Mouse (Mus musculus) embryonic stem cell, embryonic (primary cell): Measurements from ENCODE around the gene Mtr.

ENCODE experiments used
- CTCF ChIA-PET, 4 experiments: fragments of 300-600 bp in 2 of 4; fragments of 350-600 bp in 2 of 4; sonication (Branson Sonifier 250); formaldehyde crosslinking; loops; one replicate each; lab custom pipeline; 2022; ENCODE audit warnings: inconsistent platforms in 2 of 4; lab: Charles Lee
- POLR2A ChIA-PET, 4 experiments: fragments of 300-600 bp in 2 of 4; fragments of 350-600 bp in 2 of 4; sonication (Branson Sonifier 250); formaldehyde crosslinking; loops; one replicate each; lab custom pipeline; 2022; ENCODE audit warnings: antibody characterized with exemption in 4 of 4, inconsistent platforms in 1 of 4; lab: Charles Lee

Mtr gene

DNA sequence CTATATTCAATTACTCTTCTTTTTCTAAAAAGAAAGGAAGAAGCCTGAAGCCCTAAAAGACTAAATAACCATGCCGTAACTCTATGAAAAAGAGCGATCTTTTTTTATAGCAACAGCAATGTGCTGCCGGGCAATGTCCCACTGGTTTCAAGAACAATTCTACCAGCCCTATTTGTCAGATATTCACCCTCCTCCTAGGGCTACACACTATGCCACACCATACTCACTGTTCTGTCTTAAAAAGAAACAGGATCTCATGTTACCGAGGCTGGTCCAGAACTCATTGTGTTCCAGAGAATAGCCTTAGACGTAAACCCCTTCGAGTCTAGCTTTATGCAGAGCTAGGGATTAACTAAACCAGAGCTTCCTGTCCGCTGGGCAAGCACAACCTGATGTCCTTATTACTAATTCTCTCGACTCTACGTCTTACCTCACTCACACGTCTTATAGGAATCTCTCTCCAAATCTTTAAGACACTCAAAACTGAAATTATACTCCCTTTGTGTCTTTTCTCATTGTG, 982 bp downstream of the Mtr start:
- CTCF ChIA-PET: interaction anchor here in 3 of 4 experiments (1.0 to 3.3 kb wide), 3 partner anchors 16 to 138 kb away, joined by 3 to 17 read pairs (median 5); partner anchors contain the start of gene Heatr1 (in 1 of the 3)
- POLR2A ChIA-PET: interaction anchor here in 3 of 4 experiments (0.5 to 3.5 kb wide), 18 partner anchors 9 to 392 kb away, joined by 3 to 37 read pairs (median 5); partner anchors contain the start of gene Heatr1 (in 1 of the 3)

DNA sequence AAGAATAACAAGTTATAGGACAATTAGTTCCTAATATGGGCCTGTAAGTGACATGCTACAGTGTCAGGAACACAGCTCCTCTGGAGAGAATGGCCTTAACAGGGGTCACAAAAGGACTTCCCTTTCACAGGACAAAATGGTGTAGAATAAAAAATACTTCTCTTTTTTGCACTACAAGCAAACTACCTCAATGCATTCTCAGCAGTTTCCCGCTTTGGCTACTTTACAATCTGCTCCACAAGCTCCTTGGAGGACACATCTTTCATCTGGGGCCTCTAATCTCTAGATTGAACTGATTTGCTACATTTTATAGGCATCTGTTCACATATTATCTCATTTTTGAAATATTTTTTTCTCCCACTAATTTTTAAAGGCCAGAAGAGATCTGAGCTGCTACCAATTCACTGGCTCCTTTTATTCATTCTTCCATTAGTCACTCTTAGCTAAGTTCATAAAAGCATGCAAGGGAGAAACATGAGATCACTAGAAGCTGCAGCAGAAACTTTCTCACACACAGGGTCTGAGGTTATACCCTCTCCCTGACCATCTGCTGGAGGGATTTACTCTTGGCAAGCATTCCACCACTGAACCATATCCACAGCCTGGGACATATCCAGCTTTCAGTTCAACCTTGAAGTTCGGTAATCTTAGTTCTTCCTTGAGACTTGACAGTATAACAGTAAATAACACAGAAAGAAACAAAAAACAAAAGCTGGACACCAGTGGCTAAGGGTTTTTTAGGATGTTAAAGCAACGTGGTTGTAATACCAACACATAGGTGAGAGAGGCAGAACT, 1.8 kb downstream of the Mtr start:
- ChIA-PET CTCF (interaction anchor here in 2 of 4 experiments (1.0 to 3.3 kb wide), 2 partner anchors 17 kb away, joined by 3 to 17 read pairs; no protein-coding TSS in a partner anchor), POLR2A (interaction anchor here in 3 of 4 experiments (0.7 to 3.5 kb wide), 12 partner anchors 8 to 139 kb away, joined by 3 to 25 read pairs (median 4); partner anchors contain the start of gene Heatr1 (in 1 of the 3))

DNA sequence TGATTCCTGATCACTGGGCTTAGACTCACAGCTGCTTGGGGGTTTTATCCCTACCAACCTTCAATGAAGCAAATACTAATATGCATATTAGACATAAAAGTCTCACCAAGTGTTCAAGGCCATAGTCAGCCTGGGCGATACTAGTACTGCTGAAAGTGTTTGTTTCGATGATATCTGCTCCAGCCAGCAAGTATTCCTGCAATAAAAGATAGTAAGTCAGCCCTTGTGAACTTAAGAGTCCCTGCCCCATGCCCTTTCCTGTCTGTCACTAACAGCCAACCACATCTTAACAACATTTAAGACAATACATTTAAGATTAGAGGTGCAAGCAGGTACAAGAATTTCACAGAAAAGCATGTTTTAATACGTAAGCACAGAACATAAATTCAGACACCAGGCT, 7.4 kb downstream of the Mtr start:
- ChIA-PET POLR2A (no interaction called here), CTCF (no interaction called here)

DNA sequence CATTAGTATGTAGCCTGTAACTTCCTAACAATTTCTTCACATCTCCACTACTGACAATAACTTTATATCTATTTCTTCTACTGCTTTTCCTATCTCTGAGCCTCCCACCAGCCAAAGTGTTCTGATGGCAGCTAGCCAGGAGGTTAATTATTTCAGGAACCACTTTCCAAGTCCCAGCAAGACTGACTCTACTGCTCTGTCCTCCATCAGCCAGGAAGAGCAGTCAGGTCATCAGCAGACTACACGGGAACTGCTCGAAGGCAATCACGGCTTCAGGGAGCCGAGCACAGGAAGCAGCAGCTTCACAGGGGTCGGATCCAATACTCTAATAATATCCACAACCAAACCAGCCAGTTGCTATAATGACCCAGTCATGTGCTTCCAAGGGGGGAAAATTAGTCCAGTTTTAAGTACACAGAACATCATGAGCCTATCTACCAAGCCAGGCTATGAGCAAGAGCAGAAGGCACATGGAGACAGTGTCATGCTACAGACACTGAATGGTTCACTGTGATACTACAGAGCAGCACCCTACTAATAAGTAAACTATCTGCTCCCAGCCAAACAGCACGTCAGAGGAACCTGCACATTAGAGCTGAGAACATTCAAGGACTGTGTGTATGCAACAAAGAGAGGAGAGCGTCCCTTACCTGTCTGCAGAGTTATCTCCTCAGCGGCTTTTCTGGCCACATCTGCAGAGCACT, 8.6 kb downstream of the Mtr start:
- POLR2A ChIA-PET: no interaction called here
- CTCF ChIA-PET: interaction anchor here in 1 of 4 experiments (0.6 kb wide), 1 partner anchor 488 kb away, joined by 7 read pairs; no protein-coding TSS in a partner anchor

DNA sequence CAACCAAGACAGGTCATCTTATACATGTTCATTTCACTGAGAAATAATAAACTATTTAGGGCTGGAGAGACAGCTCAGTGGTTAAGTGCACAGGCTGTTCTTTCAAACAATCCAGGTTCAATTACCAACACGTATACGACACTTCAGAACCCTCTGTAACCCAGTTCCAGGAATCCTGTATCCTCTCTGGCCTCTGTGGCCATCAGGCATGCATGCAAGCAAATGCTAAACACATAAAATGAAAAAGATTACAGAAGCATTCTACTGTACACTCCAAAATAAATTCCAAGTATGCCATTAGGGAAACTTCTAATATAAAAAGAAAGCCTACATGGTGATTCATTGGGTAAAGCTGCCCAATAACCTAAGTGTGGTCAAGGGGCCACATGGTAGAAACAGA, 12.0 kb downstream of the Mtr start:
- ChIA-PET CTCF (interaction anchor here in 1 of 4 experiments (1.0 kb wide), 1 partner anchor 17 kb away, joined by 10 read pairs; no protein-coding TSS in a partner anchor), POLR2A (interaction anchor here in 3 of 4 experiments (0.5 to 4.3 kb wide), 3 partner anchors 11 to 326 kb away, joined by 3 to 25 read pairs (median 3); partner anchors contain the start of gene Mtr (in 1 of the 3))

DNA sequence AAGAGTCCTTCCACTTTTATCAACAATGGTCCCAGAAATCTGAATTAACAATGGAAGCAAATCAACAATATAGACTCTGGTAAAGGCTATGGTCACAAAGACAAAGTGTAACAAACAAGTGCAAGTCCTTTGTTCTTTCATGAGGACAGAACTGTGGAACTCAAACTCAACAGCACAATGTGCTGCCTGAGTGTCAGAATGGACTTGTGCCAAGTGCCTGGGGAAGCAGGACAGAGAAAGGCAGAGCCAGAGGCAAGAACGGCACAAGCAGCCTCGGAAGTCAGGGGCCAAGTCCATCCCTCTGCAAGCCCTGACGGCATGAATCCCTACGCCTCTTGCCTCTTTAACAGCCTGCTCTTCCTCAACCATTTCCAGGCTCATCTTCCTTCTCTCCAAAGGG, 13.9 kb downstream of the Mtr start:
- POLR2A ChIA-PET: interaction anchor here in 2 of 4 experiments (1.0 to 4.3 kb wide), 2 partner anchors 13 to 14 kb away, joined by 3 to 25 read pairs; partner anchors contain the start of gene Mtr (in 2 of the 2)
- CTCF ChIA-PET: no interaction called here

DNA sequence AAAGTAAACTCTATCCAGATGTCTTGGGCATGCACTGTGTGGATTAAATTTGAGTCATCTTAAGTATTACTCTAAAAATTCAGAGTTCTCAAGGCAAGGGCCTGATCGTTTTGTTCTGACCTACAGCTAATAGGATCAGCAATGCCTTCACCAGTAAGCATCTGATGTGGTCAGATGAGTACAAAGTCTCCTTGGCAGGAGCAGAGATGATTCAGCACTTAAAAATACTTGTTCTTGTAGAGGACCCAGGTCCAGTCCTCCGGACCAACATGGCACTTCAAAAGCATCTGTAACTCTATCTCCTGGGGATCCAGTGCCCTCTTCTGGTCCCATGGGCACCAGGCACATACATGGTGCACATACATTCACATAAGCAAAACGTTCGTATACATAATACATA, 25.8 kb downstream of the Mtr start:
- ChIA-PET POLR2A (interaction anchor here in 1 of 4 experiments (1.1 kb wide), 1 partner anchor 162 kb away, joined by 3 read pairs; the partner anchor contains the start of gene Heatr1), CTCF (no interaction called here)

DNA sequence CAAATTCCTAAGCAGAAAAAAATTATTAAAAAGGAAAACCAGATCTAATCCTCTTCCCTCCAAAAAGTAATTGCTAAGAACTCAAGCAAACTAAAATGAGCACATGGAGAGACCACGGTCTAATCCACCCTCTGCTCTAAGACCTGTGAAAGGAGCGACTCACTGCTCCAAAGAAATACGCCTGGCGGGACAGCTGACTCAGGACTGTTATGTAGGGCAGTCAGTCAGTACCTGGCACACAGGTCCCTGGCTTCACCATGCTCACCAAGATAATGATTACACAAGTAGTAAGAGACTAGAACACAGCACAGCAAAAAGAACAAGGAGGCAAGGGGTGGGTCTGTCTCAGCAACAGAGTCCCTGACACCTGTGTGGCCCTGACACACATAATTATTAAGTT, 29.7 kb downstream of the Mtr start:
- CTCF ChIA-PET: no interaction called here
- POLR2A ChIA-PET: interaction anchor here in 2 of 4 experiments (1.4 to 2.0 kb wide), 3 partner anchors 29 to 167 kb away, joined by 4 to 9 read pairs (median 4); partner anchors contain the start of gene Mtr (in 1 of the 2)

DNA sequence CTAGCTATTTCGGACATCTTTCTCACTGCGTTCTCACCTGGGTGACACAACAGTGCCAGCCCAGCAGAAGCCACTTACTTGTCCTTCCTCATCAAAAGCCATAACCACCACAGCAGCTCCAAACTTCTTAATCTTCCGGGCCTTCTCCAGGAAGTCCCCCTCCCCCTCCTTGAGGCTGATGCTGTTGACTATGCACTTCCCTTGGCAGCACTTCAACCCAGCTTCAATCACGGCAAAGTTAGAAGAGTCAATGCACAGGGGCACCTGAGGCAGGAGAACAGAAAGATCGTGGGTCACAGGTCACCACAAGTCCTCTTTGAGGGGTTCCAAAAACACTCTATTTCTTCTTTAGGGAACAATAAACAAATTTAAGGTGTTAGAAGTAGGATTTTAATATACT, 30.3 kb downstream of the Mtr start:
- ChIA-PET POLR2A (interaction anchor here in 3 of 4 experiments (0.9 to 3.5 kb wide), 7 partner anchors 8 to 168 kb away, joined by 3 to 10 read pairs (median 4); partner anchors contain the start of genes Mtr (in 2 of the 3) and Heatr1 (in 1 of the 3)), CTCF (no interaction called here)

DNA sequence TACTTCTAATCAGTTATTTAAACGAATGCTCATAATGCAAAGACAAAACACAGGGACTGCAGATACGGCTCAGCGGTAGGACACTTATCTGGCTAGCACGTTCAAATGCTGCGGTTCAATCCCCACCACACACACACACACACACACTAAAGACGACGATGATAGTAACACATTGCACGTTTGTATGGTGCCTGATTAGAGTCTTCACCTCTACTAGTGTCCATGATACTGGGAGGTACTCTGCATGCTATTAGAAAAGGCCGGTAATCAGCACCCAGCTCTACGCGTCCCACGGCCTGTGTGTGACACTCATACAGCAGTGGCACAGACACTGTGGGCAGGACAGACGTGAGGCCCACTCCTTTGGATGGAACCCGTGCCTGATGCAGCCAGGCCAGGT, 39.3 kb downstream of the Mtr start:
- CTCF ChIA-PET: interaction anchor here in 1 of 4 experiments (0.6 kb wide), 1 partner anchor 22 kb away, joined by 3 read pairs; no protein-coding TSS in a partner anchor

DNA sequence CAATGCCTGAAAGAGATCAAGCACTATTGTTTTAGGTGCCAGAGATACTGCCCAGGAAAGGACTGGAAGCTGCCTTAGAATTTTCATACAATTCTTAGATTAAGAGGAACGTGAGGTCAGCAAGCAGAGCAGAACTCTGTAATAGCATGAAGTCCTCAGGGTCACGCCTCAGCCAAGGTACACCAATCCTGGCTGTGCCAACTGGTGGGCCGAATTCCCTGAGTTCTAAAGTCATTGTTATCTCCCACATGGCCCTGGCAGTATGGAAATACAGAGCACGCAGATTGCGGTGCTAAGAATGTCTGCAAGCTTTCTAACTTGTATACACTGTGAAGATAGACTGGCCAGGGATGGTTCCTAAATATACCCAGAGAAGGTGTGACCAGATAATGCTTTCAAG, 43.0 kb downstream of the Mtr start:
- ChIA-PET POLR2A (interaction anchor here in 1 of 4 experiments (0.5 to 1.0 kb wide), 2 partner anchors 32 to 208 kb away, joined by 3 to 4 read pairs; no protein-coding TSS in a partner anchor), CTCF (interaction anchor here in 1 of 4 experiments (0.7 kb wide), 1 partner anchor 185 kb away, joined by 3 read pairs; no protein-coding TSS in a partner anchor)

More for the DNA sequence above, 39.3 kb downstream of the Mtr start:
- POLR2A ChIA-PET: no interaction called here

DNA sequence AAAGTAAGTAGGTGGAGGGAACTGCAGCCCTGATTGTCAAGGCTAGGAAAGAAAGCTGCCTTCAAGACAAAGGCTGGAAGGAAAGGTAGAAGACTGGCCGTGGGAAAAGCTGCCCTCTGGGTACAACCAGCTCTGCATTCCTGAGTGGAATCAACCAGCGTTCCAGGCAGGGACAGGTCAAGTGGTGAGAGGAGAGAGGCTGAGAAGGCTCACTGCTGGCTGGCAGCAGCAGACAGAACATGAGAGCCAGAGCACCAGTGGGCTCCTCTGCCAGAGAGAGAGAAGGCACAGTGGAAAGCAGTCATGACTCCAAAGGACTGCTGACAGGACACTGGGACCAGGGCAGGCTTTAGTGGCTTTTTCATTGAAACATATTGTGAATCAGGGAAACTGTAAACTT, 46.9 kb downstream of the Mtr start:
- POLR2A ChIA-PET: interaction anchor here in 1 of 4 experiments (1.0 to 3.1 kb wide), 3 partner anchors 10 to 17 kb away, joined by 3 to 12 read pairs (median 4); no protein-coding TSS in a partner anchor

DNA sequence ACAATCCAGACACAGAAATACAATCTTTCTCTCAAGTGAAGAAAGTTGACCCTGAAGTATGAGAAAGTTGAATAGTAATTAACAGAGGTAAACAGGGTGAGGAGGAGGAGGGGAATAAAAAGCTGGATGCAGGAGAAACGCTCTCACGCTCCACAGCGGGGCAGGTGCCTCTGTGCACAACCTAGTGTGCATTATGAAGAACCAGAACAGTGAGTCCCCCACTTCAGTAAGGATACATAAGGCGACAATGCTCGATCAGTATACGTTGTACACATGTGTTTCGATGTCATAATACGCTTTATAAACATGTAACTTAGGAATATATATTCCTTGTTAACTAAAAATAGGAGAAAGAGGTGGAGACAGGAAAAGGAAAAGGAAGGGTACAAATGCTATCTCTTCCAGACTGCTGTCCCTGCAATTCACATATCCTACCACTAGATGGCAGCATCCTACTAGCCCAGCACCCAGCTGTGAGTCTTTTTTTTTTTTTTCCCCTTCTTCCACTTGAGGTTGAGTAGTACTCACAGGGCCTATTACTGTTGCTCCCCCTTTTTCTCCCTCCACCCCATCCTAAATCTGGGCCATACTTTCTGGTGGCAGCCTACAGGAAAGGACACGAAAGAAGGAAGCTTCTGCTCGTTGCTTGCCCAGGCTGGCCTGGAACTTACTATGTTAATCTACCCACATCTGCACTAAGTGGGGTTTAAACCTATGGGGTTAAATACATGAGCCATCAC, 47.7 kb downstream of the Mtr start:
- CTCF ChIA-PET: interaction anchor here (0.6 to 1.7 kb wide), 19 partner anchors 10 to 1448 kb away, joined by 3 to 7 read pairs (median 4); partner anchors contain the start of gene Mtr (in 1 of the 4)

More for the DNA sequence above, 46.9 kb downstream of the Mtr start:
- CTCF ChIA-PET: interaction anchor here in 3 of 4 experiments (0.6 to 1.7 kb wide), 10 partner anchors 11 to 172 kb away, joined by 3 to 7 read pairs (median 4); no protein-coding TSS in a partner anchor

DNA sequence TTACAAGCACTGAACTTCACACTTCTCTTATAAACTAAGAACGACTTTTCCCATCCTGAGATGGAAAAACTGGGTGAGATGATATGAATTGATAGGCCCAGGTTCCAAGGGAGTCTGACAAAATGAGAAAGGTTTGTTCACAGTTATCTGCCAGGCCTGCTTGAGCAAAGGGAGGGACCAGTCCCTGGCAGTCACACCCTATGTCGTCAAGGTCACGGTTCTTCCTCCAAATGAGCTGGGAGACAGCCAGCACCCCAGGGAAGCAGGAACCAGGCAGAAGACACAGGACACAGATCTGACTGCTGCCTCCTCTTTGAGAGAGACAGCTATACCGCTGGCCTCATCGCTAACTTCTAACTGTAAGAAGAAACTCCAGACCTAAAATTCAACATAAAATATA, 57.5 kb downstream of the Mtr start:
- CTCF ChIA-PET: interaction anchor here in 3 of 4 experiments (0.5 to 1.6 kb wide), 4 partner anchors 10 to 264 kb away, joined by 4 to 8 read pairs (median 5); partner anchors contain the start of gene Lgals8 (in 1 of the 3)
- POLR2A ChIA-PET: interaction anchor here in 3 of 4 experiments (0.5 to 2.2 kb wide), 5 partner anchors 9 to 152 kb away, joined by 3 to 12 read pairs (median 3); no protein-coding TSS in a partner anchor

More for the DNA sequence above, 47.7 kb downstream of the Mtr start:
- POLR2A ChIA-PET: interaction anchor here in 1 of 4 experiments (0.7 to 3.1 kb wide), 5 partner anchors 10 to 245 kb away, joined by 3 to 12 read pairs (median 4); no protein-coding TSS in a partner anchor

DNA sequence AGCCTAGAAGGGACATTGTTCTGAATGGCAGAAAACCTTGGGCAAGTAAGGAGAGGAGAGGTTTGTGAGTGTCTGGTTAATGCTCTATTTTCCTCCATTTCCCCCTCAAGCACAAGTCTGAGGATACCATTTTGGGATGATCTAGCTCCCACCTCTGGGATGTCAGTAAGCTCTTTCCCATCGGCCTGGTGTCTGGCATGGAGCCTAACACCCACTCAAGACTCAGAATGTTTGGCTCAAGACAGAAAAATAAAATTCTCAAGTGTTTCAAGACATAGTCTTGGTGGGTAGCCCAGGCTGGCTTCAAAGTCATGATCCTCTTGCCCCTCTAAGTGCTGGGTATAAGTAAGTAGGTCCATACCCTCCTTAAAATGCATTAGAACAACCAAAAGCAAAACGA, 59.4 kb downstream of the Mtr start:
- ChIA-PET CTCF (interaction anchor here in 2 of 4 experiments (1.2 to 1.3 kb wide), 2 partner anchors 12 kb away, joined by 3 to 4 read pairs; no protein-coding TSS in a partner anchor), POLR2A (interaction anchor here in 1 of 4 experiments (0.8 kb wide), 1 partner anchor 60 kb away, joined by 3 read pairs; the partner anchor contains the start of gene Mtr)

DNA sequence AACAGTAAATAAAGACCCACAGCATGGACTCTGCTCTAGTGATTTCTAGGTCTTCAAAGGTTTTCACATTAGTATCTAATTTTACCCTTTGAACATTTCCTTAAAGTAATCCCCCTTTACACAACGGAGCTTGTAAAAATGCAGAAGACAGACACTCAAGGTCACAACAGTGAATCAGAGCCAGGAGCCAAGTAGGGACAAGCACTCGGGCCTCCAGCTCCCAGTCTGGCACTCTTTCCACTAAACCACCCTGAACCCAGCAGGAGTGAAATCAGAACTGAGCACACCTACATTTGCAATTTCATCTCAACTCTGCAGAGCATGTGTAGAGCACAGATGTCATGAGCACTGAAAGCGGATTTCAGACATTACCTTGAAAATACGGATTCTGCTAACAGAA, 61.1 kb downstream of the Mtr start:
- CTCF ChIA-PET: no interaction called here
- POLR2A ChIA-PET: interaction anchor here in 1 of 4 experiments (0.5 kb wide), 1 partner anchor 149 kb away, joined by 4 read pairs; no protein-coding TSS in a partner anchor

DNA sequence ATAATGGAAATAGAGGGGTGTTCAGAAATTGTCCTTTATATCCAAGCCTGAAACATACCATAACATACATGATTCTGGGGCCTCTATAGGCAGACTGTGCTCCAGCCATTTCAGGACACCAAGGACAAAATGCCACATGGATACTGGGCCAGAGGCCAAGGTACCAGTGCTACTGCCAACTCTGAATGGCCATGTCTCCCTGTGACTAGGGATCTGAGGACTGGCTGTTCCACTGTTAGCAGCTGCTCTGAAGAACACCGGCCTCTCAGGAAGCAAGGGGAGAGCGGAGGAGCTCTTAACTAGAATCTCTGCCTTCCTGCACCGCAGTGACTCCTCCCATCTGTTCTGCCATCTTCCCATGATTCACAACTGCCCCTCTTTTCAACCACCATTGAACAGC, 61.9 kb downstream of the Mtr start:
- CTCF ChIA-PET: no interaction called here
- POLR2A ChIA-PET: no interaction called here
